Mouse (Mus musculus) neural tube, embryonic 13.5 days (tissue): ENCODE measurements around the gene Runx1. TPM values are rescaled to one million over a fixed set of nuclear protein-coding genes. Genes with fewer than 3 reads are reported as not detected.

Experiments
- ATAC-seq: fragments of 200-750 bp; cut with Nextera tagmentation; 2 replicates; pipeline ENCODE4 v1.8.0; 2017; ENCODE audit warnings: low read depth, mild to moderate bottlenecking, moderate TSS enrichment, moderate library complexity
- H3K27ac ChIP-seq: fragments of 300-500 bp; sonication (generic); replicated peaks from 2 replicates; pipeline ENCODE4 v1.5.1; 2015; ENCODE audit warnings: moderate library complexity, mild to moderate bottlenecking, inconsistent platforms
- H3K27me3 ChIP-seq: fragments of 300-500 bp; sonication (generic); 2 replicates; pipeline ENCODE4 v1.6.1; 2015; ENCODE audit warnings: mild to moderate bottlenecking, inconsistent platforms
- H3K36me3 ChIP-seq: fragments of 300-500 bp; sonication (generic); 2 replicates; pipeline ENCODE4 v1.6.1; 2015; ENCODE audit warnings: mild to moderate bottlenecking, inconsistent platforms
- H3K4me1 ChIP-seq: fragments of 300-500 bp; sonication (generic); replicated peaks from 2 replicates; pipeline ENCODE4 v1.6.1; 2015; ENCODE audit warnings: inconsistent platforms
- H3K4me2 ChIP-seq: fragments of 300-500 bp; sonication (generic); 2 replicates; pipeline ENCODE4 v1.6.1; 2015; ENCODE audit warnings: inconsistent platforms, mild to moderate bottlenecking, moderate library complexity
- H3K4me3 ChIP-seq: fragments of 300-500 bp; sonication (generic); 2 replicates; pipeline ENCODE4 v1.5.1; 2015; ENCODE audit warnings: mild to moderate bottlenecking, inconsistent platforms
- H3K9ac ChIP-seq: fragments of 300-500 bp; sonication (generic); 2 replicates; pipeline ENCODE4 v1.6.1; 2015; ENCODE audit warnings: moderate library complexity, mild to moderate bottlenecking, inconsistent platforms
- H3K9me3 ChIP-seq: fragments of 300-500 bp; sonication (generic); 2 replicates; pipeline ENCODE4 v1.6.1; 2016; ENCODE audit warnings: inconsistent platforms
- WGBS: fragments of 180-500 bp; shearing (Covaris S2); methylation state at CpG from one replicate; pipeline ENCODE4 v1.1.7; 2015; 5-methylcytosine and 5-hydroxymethylcytosine counted together
- polyA plus RNA-seq: library from polyadenylated mRNA; unstranded; fragments of >200 nt; fragmentation: Nextera tagmentation; extraction: Ambion mirVana; gene quantifications from 2 replicates; pipeline ENCODE4 v1.2.1, GENCODE M21; 2015

Runx1 gene
- polyA plus RNA-seq, 1 experiment from 2014 or later = 10.3 TPM

- Histone ChIP-seq H3K4me2 (no peak overlapping the region), H3K27ac (no peak overlapping the region), H3K4me1 (peaks cover 5% of the 10 kb centered on the region; the same call in 1 of the 2 replicates), H3K9me3 (no peaks in the 10 kb centered on the region), H3K4me3 (no peak overlapping the region), H3K9ac (no peak overlapping the region), H3K36me3 (no peaks in the 10 kb centered on the region), H3K27me3 (no peaks in the 10 kb centered on the region)
- WGBS = 92% methylated on average over 4 of the region's 4 CpGs
- ATAC-seq = no peak
Observed at GRCm38 (mm10) chr16:92587836-92588235, 238.1 kb downstream of the Runx1 start.

- H3K36me3 ChIP-seq = no peaks in the 10 kb centered on the region
- H3K9ac ChIP-seq = no peak overlapping the region
- no peaks in the 10 kb centered on the region for H3K27me3 ChIP-seq
- no peak overlapping the region for H3K4me2 ChIP-seq
- 85% methylated on average over 10 of the region's 10 CpGs for WGBS
- no peaks in the 10 kb centered on the region for H3K4me1 ChIP-seq
- H3K27ac ChIP-seq = no peak overlapping the region
- no peak overlapping the region for H3K4me3 ChIP-seq
- no peaks in the 10 kb centered on the region for H3K9me3 ChIP-seq
- ATAC-seq = no peak
Observed at GRCm38 (mm10) chr16:92581767-92582166, 244.2 kb downstream of the Runx1 start.

- Histone ChIP-seq H3K9me3 (no peaks in the 10 kb centered on the region), H3K9ac (no peak overlapping the region), H3K36me3 (no peaks in the 10 kb centered on the region), H3K27ac (no peak overlapping the region), H3K4me2 (no peak overlapping the region), H3K27me3 (no peaks in the 10 kb centered on the region), H3K4me3 (no peak overlapping the region), H3K4me1 (no peaks in the 10 kb centered on the region)
- ATAC-seq = no peak
- 83% methylated on average over 10 of the region's 10 CpGs for WGBS
Observed at GRCm38 (mm10) chr16:92580981-92581380, 245.0 kb downstream of the Runx1 start.

- Histone ChIP-seq H3K4me1 (no peaks in the 10 kb centered on the region), H3K4me2 (no peak overlapping the region), H3K27ac (no peak overlapping the region), H3K4me3 (no peak overlapping the region), H3K36me3 (no peaks in the 10 kb centered on the region), H3K9ac (no peak overlapping the region), H3K27me3 (no peaks in the 10 kb centered on the region), H3K9me3 (no peaks in the 10 kb centered on the region)
- no peak for ATAC-seq
- 84% methylated on average over 7 of the region's 7 CpGs for WGBS
Observed at GRCm38 (mm10) chr16:92578915-92579653, 246.9 kb downstream of the Runx1 start.

GRCm38 (mm10) chr16:92577381-92577780 is 248.6 kb downstream of the Runx1 start:
- Histone ChIP-seq H3K27me3 (no peaks in the 10 kb centered on the region), H3K4me2 (no peak overlapping the region), H3K36me3 (no peaks in the 10 kb centered on the region), H3K4me3 (no peak overlapping the region), H3K9ac (no peak overlapping the region), H3K9me3 (no peaks in the 10 kb centered on the region), H3K27ac (no peak overlapping the region), H3K4me1 (no peaks in the 10 kb centered on the region)
- WGBS = 90% methylated on average over 9 of the region's 9 CpGs
- ATAC-seq = no peak

- ATAC-seq = no peak
- 81% methylated on average over 10 of the region's 10 CpGs for WGBS
- H3K9ac ChIP-seq = no peak overlapping the region
- no peak overlapping the region for H3K4me3 ChIP-seq
- no peaks in the 10 kb centered on the region for H3K9me3 ChIP-seq
- H3K27ac ChIP-seq = no peak overlapping the region
- H3K27me3 ChIP-seq = no peaks in the 10 kb centered on the region
- no peak overlapping the region for H3K4me2 ChIP-seq
- no peaks in the 10 kb centered on the region for H3K4me1 ChIP-seq
- H3K36me3 ChIP-seq = no peaks in the 10 kb centered on the region
Observed at GRCm38 (mm10) chr16:92575792-92576191, 250.2 kb downstream of the Runx1 start.

GRCm38 (mm10) chr16:92573193-92573592 is 252.8 kb downstream of the Runx1 start:
- Histone ChIP-seq H3K4me1 (no peaks in the 10 kb centered on the region), H3K27me3 (no peaks in the 10 kb centered on the region), H3K4me3 (no peak overlapping the region), H3K9me3 (no peaks in the 10 kb centered on the region), H3K9ac (no peak overlapping the region), H3K4me2 (no peak overlapping the region), H3K36me3 (no peaks in the 10 kb centered on the region), H3K27ac (no peak overlapping the region)
- no peak for ATAC-seq
- WGBS = 76% methylated on average over 4 of the region's 4 CpGs

- Histone ChIP-seq H3K27ac (no peak overlapping the region), H3K9ac (no peak overlapping the region), H3K4me2 (no peak overlapping the region), H3K9me3 (no peaks in the 10 kb centered on the region), H3K27me3 (peaks cover 9% of the 10 kb centered on the region; the same call in 1 of the 2 replicates), H3K4me3 (no peak overlapping the region), H3K4me1 (no peaks in the 10 kb centered on the region), H3K36me3 (no peaks in the 10 kb centered on the region)
- WGBS = 94% methylated on average over 11 of the region's 11 CpGs
- ATAC-seq = no peak
Observed at GRCm38 (mm10) chr16:92571246-92571645, 254.7 kb downstream of the Runx1 start.

GRCm38 (mm10) chr16:92566146-92566545 is 259.8 kb downstream of the Runx1 start:
- H3K36me3 ChIP-seq = no peaks in the 10 kb centered on the region
- 37% methylated on average over 5 of the region's 5 CpGs for WGBS
- no peak overlapping the region for H3K4me2 ChIP-seq
- H3K4me3 ChIP-seq = no peak overlapping the region
- H3K27me3 ChIP-seq = peaks cover 22% of the 10 kb centered on the region
- H3K4me1 ChIP-seq = no peaks in the 10 kb centered on the region
- no peak overlapping the region for H3K9ac ChIP-seq
- H3K9me3 ChIP-seq = no peaks in the 10 kb centered on the region
- H3K27ac ChIP-seq = no peak overlapping the region
- no peak for ATAC-seq

- Histone ChIP-seq H3K4me3 (no peak overlapping the region), H3K9me3 (no peaks in the 10 kb centered on the region), H3K27me3 (peaks cover 22% of the 10 kb centered on the region), H3K4me2 (no peak overlapping the region), H3K4me1 (no peaks in the 10 kb centered on the region), H3K27ac (no peak overlapping the region), H3K9ac (no peak overlapping the region), H3K36me3 (no peaks in the 10 kb centered on the region)
- 4% methylated on average over 6 of the region's 6 CpGs for WGBS
- peak; percentile 53; the same call in 1 of the 2 replicates for ATAC-seq
Observed at GRCm38 (mm10) chr16:92565708-92566107, 260.2 kb downstream of the Runx1 start.

GRCm38 (mm10) chr16:92565291-92565690 is 260.7 kb downstream of the Runx1 start:
- WGBS = 75% methylated on average over 11 of the region's 11 CpGs
- H3K27me3 ChIP-seq = peaks cover 22% of the 10 kb centered on the region
- H3K4me3 ChIP-seq = no peak overlapping the region
- H3K4me2 ChIP-seq = no peak overlapping the region
- H3K27ac ChIP-seq = no peak overlapping the region
- H3K9me3 ChIP-seq = no peaks in the 10 kb centered on the region
- ATAC-seq = no peak
- no peaks in the 10 kb centered on the region for H3K36me3 ChIP-seq
- no peaks in the 10 kb centered on the region for H3K4me1 ChIP-seq
- H3K9ac ChIP-seq = no peak overlapping the region

- Histone ChIP-seq H3K27me3 (no peaks in the 10 kb centered on the region), H3K36me3 (no peaks in the 10 kb centered on the region), H3K4me1 (0 out of 2 replicates have a peak, but pooled peaks cover 4% of the 10 kb centered on the region), H3K9me3 (no peaks in the 10 kb centered on the region), H3K9ac (no peak overlapping the region), H3K4me2 (no peak overlapping the region), H3K27ac (no peak overlapping the region), H3K4me3 (no peak overlapping the region)
- 88% methylated on average over 1 of the region's 1 CpGs for WGBS
- no peak for ATAC-seq
Observed at GRCm38 (mm10) chr16:92555051-92555450, 270.9 kb downstream of the Runx1 start.

- Histone ChIP-seq H3K4me3 (no peak overlapping the region), H3K9me3 (no peaks in the 10 kb centered on the region), H3K27me3 (no peaks in the 10 kb centered on the region), H3K27ac (no peak overlapping the region), H3K9ac (no peak overlapping the region), H3K4me2 (no peak overlapping the region), H3K36me3 (no peaks in the 10 kb centered on the region), H3K4me1 (0 out of 2 replicates have a peak, but pooled peaks cover 4% of the 10 kb centered on the region)
- 68% methylated on average over 11 of the region's 11 CpGs for WGBS
- ATAC-seq = no peak
Observed at GRCm38 (mm10) chr16:92552858-92553257, 273.1 kb downstream of the Runx1 start.
